Mouse (Mus musculus): Measurements from ENCODE around the gene Sbno2.

DNA sequence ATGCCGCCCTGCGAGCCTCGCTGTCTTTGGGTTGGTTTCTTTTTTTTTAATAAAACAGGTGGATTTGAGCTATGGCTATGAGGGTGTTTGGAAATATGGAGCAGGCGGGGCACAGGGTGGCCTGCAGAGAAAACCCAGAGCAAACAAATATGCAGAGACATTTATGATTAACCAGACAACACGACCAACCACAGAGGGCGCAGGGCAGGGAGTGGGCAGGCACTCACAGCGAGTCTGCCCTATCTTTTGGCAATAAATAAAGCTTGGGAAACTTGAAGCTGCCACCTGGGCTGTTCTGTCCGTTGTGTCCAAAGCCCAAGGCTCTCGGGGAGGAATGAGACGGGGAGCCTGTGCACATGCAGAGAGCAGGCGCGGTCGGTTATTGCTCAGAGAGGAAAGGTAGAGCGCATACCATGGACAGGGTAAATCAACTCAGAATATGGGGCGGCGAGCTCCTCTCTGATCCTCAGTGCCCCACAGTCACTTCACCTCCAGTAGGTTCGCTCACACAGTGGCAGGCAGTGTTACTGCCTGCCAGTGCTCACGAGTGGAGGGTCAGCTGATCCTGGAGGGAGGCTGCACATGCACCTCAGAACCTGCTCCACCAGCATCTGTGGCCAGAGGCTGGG is 25.1 kb upstream of the Sbno2 start:
- TF ChIP-seq MYOG (IDR thresholded peaks at IDR 0.05; ENCODE audit: control insufficient read depth, extremely low read depth, insufficient read length) = no peak
- no peak for TF ChIP-seq CEBPB (IDR thresholded peaks at IDR 0.05; ENCODE audit: low read depth)
